Mouse (Mus musculus): Measurements from ENCODE around the gene Gsn.
A peak's percentile ranks its signal among the peaks of the same experiment; 100 is the strongest.

DNA sequence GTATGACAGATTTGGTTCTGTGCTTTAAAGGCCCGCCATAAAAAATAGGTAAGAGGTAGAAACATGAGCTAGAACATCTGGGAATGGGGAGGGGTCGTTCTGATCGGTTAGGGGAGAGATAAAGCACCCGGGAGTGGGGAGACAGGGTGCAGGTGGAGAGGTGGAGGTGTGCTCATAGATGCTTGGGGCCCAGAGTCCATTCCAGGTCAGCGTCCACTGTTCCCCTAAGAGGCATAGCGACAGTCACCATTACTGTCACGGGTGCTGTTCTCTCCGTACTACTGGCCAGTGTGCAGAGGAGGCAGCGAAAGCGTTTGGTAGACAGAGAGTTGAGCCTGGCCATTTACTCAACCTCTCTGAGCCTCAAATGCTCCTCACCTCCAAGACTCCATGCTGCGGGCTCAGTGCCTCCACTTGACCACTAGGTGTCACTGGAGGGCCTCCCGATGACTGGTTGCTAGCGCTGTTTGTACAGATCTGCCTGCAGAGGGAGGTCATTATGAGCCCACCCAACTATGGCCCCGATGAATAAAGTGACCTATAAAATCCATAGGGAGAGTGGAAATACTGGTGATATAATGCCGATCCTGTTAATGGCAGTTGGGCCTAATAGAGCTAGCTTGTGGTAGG is 41.6 kb downstream of the Gsn start:
- TF ChIP-seq CTCF (IDR thresholded peaks at IDR 0.05; ENCODE audit: control insufficient read depth, insufficient read depth, insufficient read length) (peak; percentile 93), FOSL1 (IDR thresholded peaks at IDR 0.05; ENCODE audit: insufficient read depth, low read length, poor library complexity, severe bottlenecking) (no peak), MAX (IDR thresholded peaks at IDR 0.05) (no peak), MYOG (IDR thresholded peaks at IDR 0.05; ENCODE audit: control insufficient read depth, extremely low read depth, insufficient read length) (no peak)
